Mouse (Mus musculus) olfactory bulb, adult 2 months (tissue): Measurements from ENCODE around the gene Slc2a4.

Source experiments
- CTCF ChIP-seq: fragments of 200-500 bp; IDR thresholded peaks from 2 replicates; pipeline ENCODE4 v1.5.1; 2012; ENCODE audit warnings: low read depth, mild to moderate bottlenecking, low read length, moderate library complexity; ENCODE audit not compliant: insufficient read depth
- POLR2A ChIP-seq: fragments of 200-500 bp; IDR thresholded peaks from 2 replicates; pipeline ENCODE4 v1.6.1; 2012; ENCODE audit warnings: mild to moderate bottlenecking, low read depth, low read length, moderate library complexity; ENCODE audit not compliant: insufficient read depth

GRCm38 (mm10) chr11:69931769-69932168, 16.2 kb downstream of the Slc2a4 start:
- TF ChIP-seq CTCF (no peak), POLR2A (no peak)
